16 mouse cellular contexts compared by ENCODE assay signal in genomic region chr10:4116653-4117052, GRCm38 (mm10).
A peak's percentile ranks its signal among the peaks of the same experiment; 100 is the strongest.
DNase-seq lines count a peak whose midpoint lies in the region; ATAC-seq and TF ChIP-seq lines count a peak whose summit lies in the region.
"Had no signal": no experiment of that assay in that cellular context is flagged by ENCODE, and none has a peak within 500 bp of the region (broad histone marks: within the 10 kb centered on the region; RNA-seq: fewer than 3 reads in every experiment).

No protein-coding gene starts in this region.

- no peak for TF ChIP-seq CTCF in heart, postnatal 0 days (IDR thresholded peaks at IDR 0.05; ENCODE audit: low read depth)
- no peak for TF ChIP-seq CTCF in intestine, postnatal 0 days (IDR thresholded peaks at IDR 0.05; ENCODE audit: low read depth)

- DNase-seq in heart, postnatal 0 days (ENCODE audit: low spot score), result no peak
- DNase-seq in heart, postnatal 14 days, result no peak
- no peak for DNase-seq in lung, adult 18-20 months
- DNase-seq in left cerebral cortex, postnatal 4 days, result no peak
- no peak for DNase-seq in adrenal gland, postnatal 10 days
- DNase-seq: cerebellum, adult 11-12 months; cerebellum, postnatal 25 days; lung, postnatal 36 days; thymus, postnatal 25 days had no signal

- H3K36me3 ChIP-seq in heart, postnatal 0 days (replicated peaks; ENCODE audit: control insufficient read depth, insufficient read depth, low read length), result no peaks in the 10 kb centered on the region
- no peaks in the 10 kb centered on the region for H3K36me3 ChIP-seq in lung, embryonic 16.5 days (ENCODE audit: control insufficient read depth, insufficient read depth, low read length)
- no peaks in the 10 kb centered on the region for H3K36me3 ChIP-seq in intestine, postnatal 0 days (ENCODE audit: control insufficient read depth, insufficient read depth)
- H3K36me3 ChIP-seq: neural tube, embryonic 12.5 days had no signal

- H3K9me3 ChIP-seq in heart, postnatal 0 days (replicated peaks; ENCODE audit: control insufficient read depth, low read length), result no peaks in the 10 kb centered on the region
- H3K9me3 ChIP-seq in lung, embryonic 16.5 days (ENCODE audit: control insufficient read depth, low read length), result no peaks in the 10 kb centered on the region
- no peaks in the 10 kb centered on the region for H3K9me3 ChIP-seq in intestine, postnatal 0 days (ENCODE audit: control insufficient read depth)
- H3K9me3 ChIP-seq: hindbrain, embryonic 10.5 days; liver, embryonic 12.5 days; neural tube, embryonic 12.5 days had no signal

- H3K9ac ChIP-seq in heart, postnatal 0 days (replicated peaks; ENCODE audit: low read depth, low read length), result no peak overlapping the region
- H3K9ac ChIP-seq in lung, embryonic 16.5 days (ENCODE audit: low read length), result peak overlapping the region; percentile 34; the same call in 1 of the 2 replicates
- no peak overlapping the region for H3K9ac ChIP-seq in intestine, postnatal 0 days (ENCODE audit: low read depth, low read length)
- H3K9ac ChIP-seq: liver, embryonic 12.5 days; neural tube, embryonic 12.5 days had no signal

- no peak for ATAC-seq in heart, postnatal 0 days (ENCODE audit: insufficient read depth, low read depth)
- peak; percentile 38 for ATAC-seq in lung, embryonic 16.5 days (ENCODE audit: low read depth)
- no peak for ATAC-seq in intestine, postnatal 0 days
- ATAC-seq: forebrain, embryonic 16.5 days; liver, embryonic 12.5 days had no signal

- no peak overlapping the region for H3K4me3 ChIP-seq in heart, postnatal 0 days (ENCODE audit: low read depth, low read length)
- no peak overlapping the region for H3K4me3 ChIP-seq in lung, embryonic 16.5 days (ENCODE audit: low read length)
- no peak overlapping the region for H3K4me3 ChIP-seq in intestine, postnatal 0 days (ENCODE audit: low read depth, low read length)
- H3K4me3 ChIP-seq: hindbrain, embryonic 10.5 days; liver, embryonic 12.5 days; neural tube, embryonic 12.5 days had no signal

- no peak overlapping the region for H3K4me2 ChIP-seq in heart, postnatal 0 days (ENCODE audit: low read depth, low read length)
- H3K4me2 ChIP-seq in lung, embryonic 16.5 days (ENCODE audit: low read depth, low read length), result peak overlapping the region; percentile 40
- H3K4me2 ChIP-seq in intestine, postnatal 0 days (replicated peaks; ENCODE audit: low read depth), result 0 out of 2 replicates have a peak overlapping the region, but pooled peaks have one; percentile 21
- H3K4me2 ChIP-seq: liver, embryonic 12.5 days; midbrain, embryonic 11.5 days; neural tube, embryonic 12.5 days had no signal

- H3K27me3 ChIP-seq in heart, postnatal 0 days (ENCODE audit: control insufficient read depth, insufficient read depth, low read length), result no peaks in the 10 kb centered on the region
- H3K27me3 ChIP-seq in lung, embryonic 16.5 days (ENCODE audit: control insufficient read depth, insufficient read depth, low read depth, low read length), result no peaks in the 10 kb centered on the region
- no peaks in the 10 kb centered on the region for H3K27me3 ChIP-seq in intestine, postnatal 0 days (replicated peaks; ENCODE audit: control insufficient read depth, insufficient read depth, low read length)
- H3K27me3 ChIP-seq: liver, embryonic 12.5 days; neural tube, embryonic 12.5 days had no signal

- intact Hi-C loops in heart, postnatal 14 days (cut with DNase I), result no loop called here
- intact Hi-C loops in left cerebral cortex, postnatal 4 days (cut with DNase I), result no loop called here

- H3K4me1 ChIP-seq in heart, postnatal 0 days (ENCODE audit: control insufficient read depth, insufficient read depth), result peaks cover 14% of the 10 kb centered on the region
- peaks cover 41% of the 10 kb centered on the region for H3K4me1 ChIP-seq in lung, embryonic 16.5 days (replicated peaks; ENCODE audit: control insufficient read depth, insufficient read depth, low read length)
- H3K4me1 ChIP-seq in intestine, postnatal 0 days (replicated peaks; ENCODE audit: control insufficient read depth, insufficient read depth, low read length), result no peaks in the 10 kb centered on the region

- no peak for TF ChIP-seq EP300 in heart, postnatal 0 days (IDR thresholded peaks at IDR 0.05; ENCODE audit: low read depth)

- H3K27ac ChIP-seq in heart, postnatal 0 days (ENCODE audit: low read depth), result peak overlapping the region; percentile 60
- peak overlapping the region; percentile 92 for H3K27ac ChIP-seq in lung, embryonic 16.5 days (ENCODE audit: low read length)
- H3K27ac ChIP-seq in intestine, postnatal 0 days (ENCODE audit: low read depth, low read length), result no peak overlapping the region
- H3K27ac ChIP-seq: hindbrain, embryonic 10.5 days; liver, embryonic 12.5 days; neural tube, embryonic 12.5 days had no signal
